Mouse (Mus musculus) lung, postnatal 4 days (tissue): ENCODE results near the gene Cdc14a.

ENCODE experiments used
- DNase-seq, 2 experiments: peaks; one replicate each; pipeline ENCODE4 v3.0.0; 2021

Gene Cdc14a

DNA sequence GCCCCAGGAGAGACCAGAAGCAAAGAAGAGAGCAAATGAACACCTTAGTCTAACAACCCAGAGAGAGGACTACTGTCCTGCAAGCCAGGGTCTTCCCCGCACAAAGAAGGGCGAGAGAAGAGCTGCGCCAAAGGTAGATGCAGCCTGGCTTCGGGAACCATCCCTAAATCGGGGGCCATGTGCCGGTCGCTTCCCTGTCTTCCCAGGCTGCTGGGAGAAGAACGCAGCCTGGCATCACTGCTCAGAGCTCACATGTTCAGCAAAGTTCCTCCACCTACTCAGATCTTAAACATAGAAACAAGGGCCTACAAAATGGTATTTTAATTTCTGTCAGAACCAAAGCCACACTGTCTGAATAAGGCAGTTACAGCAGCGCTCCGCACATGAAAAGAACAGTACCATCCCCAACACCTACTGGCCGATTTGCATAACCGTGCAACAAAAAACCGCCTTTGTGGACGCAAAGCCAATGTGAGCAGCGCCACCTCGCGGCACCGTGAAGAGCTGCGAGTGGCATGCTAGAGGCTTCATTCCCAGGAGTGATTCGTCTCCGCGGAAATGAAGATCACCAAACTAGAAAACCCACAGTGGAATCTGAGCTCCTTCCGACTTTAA lies 96.7 kb downstream of the Cdc14a start:
- peak; percentile 84 to 89 for DNase-seq

DNA sequence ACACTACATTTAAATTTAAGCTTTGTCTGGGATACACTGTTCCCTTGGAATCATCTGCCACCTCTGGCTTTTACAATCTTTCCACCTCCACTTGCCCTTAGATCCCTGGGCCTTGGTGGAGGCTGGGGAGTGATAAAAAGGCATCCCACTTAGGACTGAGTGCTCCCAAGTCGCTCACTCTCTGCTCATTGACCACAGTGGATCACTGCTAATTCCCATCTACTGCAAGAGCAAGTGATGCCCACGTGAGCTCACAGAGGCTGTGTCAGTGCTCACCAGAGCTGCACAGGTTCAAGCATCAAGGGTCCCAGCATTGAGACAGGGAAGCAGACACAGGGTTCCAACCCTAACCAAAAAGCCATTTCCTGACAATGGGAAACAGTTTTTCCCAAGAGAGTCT lies 98.3 kb downstream of the Cdc14a start:
- no peak for DNase-seq

DNA sequence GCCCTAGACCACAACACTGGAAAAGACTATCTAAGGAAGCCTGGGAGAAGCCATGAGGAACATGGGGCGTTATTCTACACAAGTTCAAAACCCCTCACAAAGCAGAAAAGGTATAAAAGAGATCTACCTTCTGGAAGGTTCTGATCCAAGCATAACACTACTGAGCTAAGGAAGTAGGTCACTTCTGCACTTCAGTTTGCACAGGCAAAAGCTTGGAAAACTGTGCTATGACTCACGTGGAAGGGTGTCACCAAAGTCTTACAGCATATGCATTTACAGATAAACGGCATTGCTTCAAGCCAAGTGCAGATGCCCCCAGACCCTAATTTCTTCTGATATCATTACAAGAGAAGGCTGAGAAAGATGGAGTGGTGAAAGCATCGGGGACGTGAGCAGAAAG lies 104.1 kb downstream of the Cdc14a start:
- DNase-seq = no peak

DNA sequence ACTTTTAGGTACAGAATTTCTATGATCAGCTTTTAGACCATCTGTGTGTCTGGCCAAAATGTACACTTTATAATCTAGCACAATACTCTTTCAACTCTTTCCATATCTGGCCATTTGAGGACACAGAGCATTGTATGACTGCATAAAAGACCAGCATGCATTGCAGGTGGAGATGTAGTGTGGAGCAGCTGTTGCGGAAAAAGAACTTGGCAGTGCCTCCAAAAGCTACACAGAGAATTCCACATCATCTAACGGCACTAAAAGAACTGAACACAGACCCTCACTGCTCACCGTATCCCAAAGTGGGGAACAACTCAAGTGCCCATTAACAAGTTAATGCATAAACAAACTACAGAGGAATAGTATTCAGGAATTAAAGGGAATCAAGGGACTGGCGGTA lies 112.0 kb downstream of the Cdc14a start:
- no peak for DNase-seq

DNA sequence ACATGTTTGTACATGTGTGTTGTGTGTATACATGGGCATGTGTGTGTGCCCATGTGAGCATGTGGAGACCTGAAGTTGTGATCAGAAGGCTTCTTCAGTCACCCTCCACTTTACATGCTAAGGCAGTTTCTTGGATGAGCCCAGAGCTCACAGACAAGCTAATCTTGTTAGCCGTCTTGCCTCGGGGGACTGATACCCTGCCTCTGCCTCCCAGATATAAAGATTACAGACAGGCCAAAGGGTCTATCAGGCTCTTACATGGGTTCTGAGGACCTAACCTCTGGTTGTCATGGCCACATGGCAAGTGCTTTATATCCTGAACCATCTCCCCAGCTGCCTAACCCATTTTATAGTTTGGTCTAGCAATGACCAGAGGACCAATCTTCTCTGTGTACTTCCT lies 112.7 kb downstream of the Cdc14a start:
- DNase-seq = no peak

DNA sequence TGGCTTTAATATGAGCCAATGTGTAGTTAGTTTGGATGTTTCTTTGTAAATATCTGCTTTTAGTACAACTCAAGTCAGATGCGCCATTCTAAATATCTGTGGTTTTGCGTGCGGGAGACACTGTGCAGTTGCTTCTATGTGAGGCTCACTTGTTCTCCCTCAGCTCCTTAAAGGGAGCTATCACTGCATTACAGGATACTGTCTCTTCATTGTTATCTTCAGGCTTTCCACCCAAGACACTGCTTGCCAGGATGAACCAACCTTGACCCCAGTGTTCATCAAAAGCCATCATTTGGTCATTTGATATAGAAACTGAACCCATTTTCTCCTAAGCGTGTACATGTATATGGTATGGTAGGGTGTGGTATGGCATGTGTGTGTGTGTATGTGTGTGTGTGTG lies 113.2 kb downstream of the Cdc14a start:
- DNase-seq = no peak

DNA sequence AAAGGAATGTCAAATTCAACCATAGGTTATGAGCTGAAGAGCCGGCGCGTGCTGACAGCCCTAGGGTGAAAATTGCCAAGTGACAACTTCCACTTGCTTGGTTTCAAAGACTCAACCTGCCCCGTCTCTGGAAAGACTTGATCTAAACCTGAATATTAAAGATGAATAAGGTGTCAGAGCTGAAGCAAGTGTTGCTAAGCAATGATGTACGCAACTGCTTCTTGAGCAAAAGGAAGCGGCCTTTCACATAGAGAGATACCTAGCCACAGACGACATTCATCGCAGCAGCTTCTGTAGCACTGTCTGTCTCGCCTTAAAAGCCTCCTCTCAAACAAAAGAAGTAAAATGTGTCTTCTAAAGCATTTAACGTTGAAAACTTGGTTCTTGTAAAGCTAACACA lies 113.8 kb downstream of the Cdc14a start:
- no peak for DNase-seq

DNA sequence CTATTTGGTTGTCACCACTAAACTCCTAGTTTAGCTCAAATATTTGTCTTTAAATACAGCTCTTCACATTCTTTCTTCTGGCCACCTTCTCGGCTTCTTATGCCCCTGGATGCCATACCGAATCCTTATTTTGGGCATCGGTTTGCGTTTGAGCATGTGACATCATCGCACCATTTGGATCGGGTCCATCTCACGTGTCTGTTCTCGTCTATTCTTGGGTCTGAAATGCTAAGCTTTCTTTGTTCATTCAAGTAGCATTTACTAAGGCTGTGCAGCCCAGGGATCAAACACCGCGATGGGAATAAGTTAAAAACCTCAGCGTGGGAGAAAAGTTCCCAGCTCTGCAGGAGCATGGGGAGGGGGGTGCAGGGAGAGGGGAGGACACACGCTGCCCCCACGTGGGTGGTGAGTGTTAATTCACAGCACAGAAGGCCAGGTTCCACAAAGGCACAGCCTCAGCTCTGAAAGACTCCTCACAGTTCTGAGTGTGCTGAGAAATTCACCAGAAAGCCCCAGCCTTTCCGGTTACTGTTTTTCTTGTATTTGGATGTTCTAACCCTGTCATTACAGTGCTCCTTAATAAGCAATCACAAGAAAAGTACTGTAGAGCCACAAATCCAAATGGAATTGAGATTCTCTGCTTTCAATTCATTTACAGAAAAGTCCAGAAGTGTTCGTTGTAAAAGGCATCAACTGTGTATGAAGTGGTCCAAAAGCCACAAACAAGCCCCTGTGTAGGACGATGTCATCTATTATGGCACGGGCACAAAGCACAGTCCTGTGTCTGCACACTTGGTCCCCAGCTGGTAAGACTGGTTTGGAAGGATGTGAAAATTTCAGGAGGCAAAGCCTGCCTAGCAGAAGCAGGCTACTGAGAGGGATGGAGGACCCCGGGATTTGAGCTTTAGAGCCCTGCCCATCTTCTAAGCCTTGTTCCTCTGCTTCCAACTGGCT lies 118.8 kb downstream of the Cdc14a start:
- no peak for DNase-seq

DNA sequence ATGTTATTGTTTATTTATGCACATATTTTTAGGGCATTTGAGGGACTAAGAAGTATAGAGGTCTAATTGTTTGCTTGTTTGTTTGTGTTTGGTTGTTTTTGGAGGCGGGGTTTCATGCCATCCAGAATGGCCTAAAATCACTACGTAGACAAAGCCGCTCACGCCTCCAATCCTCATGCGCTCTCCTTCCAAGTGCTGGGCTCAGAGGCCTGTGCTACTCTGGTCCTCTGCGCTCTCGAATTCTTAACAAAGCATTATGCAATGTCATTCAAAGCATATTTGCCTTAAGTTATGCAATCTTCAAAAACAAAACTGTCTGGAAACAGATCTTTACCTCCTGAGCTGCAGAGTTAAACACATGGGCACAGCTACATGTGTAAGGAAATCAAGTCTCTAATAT lies 121.3 kb downstream of the Cdc14a start:
- peak in 1 of 2 experiments; percentile 39 for DNase-seq

DNA sequence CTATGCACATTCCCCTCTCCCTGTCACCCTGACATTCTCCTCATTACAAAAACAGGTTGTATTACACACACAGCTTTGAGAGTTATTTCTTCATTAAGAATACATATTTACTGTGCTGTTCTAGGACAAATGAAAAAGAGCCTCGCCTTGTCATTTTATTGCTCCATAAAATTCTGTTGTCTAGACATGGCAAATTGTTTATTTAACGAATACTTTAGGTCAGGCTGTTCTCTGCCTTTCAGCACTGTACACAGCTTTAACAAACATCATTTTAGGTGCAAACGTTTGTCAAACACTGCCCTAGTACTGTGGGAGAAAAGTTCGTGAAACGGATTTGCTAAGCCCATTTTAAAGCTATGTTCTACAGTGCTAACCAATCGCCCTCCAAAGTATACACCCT lies 122.1 kb downstream of the Cdc14a start:
- DNase-seq = no peak

DNA sequence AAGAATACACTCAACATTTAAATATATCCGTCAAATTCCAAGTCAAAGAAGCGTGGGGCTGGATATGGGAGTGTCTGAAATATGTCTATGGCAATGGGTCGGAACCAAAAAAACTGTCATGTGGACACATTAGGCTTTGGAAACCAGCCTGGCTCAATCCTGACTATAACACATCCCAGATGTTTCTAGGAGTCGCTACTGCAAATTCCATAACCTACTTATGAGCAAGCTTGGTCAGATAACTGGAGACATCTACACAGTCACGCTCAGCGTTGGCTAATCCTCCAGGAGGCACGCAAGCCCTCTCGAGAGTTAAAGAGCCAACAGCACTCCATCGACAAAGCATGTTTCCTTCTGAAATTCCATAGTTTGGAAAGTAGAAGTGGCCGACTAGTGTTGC lies 125.1 kb downstream of the Cdc14a start:
- DNase-seq = peak; percentile 34 to 67

DNA sequence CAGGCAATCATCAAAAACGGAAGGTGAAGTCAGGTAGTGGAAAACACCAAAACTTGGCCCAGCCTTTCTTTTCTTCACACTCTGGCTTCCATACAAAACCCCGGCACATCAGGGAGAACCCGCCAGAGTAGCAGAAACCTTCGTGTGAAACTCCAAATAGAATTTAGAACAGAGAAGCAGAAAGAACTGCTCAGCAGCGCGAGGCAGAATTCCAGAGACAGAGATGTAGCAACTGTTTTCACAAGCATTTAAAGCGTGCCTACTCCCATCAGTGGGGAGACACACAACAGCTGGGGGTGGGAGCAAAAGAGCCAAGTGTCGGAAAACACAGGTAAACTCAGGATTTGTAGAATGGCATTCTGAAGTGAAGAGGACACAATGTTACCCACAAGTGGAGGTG lies 125.8 kb downstream of the Cdc14a start:
- DNase-seq = peak in 1 of 2 experiments; percentile 40

DNA sequence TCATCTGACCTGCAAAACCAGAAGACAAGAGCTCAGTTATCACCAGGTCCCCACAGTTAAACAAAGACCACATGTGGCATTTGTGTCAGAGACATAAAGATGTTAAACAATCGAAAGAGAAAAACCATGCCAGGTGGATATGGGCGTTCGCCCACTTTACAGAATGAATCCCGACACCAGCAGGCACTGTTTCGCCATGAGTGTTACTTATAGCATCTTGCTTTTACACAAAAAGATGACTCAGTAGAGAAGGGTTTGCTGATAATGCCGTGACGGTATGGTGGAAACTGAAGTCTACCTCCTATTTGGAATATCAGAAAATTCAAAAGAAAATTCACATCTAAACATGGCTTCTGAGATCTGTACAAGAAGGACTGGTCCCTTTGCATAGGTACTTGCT lies 126.7 kb downstream of the Cdc14a start:
- no peak for DNase-seq

DNA sequence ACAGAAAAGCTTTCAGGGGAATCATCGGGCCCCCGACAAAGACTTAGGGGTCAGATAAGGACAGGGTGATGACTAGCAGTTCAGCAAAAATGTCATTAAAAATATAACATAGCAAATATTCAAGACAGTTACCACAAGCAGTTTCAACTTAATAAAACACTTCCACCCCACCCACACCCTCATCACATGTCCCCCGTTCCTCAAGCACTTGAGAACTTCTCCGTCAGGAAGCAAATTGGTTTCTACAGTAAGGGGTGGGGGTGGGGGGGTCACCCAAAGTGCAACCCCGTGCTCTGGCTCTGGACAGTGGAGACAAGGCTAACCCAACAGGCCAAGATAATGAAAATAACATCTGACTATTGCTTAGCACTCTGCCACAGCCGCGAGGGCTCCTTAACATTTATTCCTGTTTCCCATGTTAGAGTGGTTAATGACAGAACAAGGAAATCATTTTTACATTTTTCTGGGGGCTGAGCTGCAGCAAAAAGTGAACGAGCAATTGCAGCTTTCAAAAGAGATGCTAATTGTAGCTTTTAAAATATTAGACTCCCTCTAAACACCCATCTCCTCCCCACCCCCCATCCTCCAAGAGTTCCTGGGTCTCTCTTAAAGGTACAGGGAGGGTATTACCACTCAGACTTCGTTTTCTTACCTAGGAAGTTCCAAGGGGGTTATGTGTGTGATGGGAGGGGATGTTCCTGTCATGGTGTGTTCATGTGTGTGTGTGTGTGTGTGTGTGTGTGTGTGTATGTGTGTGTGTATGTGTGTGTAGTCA lies 133.6 kb downstream of the Cdc14a start:
- DNase-seq = no peak

DNA sequence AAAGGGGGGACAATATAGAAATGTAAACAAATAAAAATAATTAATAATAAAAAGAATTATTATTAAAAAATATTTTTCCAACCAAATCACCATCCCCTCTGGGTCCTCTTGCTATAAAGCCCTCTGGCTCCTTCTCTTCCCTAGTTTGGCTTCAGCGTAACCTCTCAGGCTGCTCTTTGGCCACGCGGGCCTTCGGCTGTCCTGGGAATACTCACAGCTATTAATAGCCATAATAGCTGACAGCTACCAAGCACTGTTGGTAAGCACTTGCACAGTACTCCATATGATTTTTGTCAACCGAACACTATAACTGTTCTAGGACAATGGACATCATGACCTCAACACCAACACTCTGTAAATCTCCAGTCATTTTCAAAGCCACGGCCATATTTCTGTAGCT lies 135.0 kb downstream of the Cdc14a start:
- no peak for DNase-seq

DNA sequence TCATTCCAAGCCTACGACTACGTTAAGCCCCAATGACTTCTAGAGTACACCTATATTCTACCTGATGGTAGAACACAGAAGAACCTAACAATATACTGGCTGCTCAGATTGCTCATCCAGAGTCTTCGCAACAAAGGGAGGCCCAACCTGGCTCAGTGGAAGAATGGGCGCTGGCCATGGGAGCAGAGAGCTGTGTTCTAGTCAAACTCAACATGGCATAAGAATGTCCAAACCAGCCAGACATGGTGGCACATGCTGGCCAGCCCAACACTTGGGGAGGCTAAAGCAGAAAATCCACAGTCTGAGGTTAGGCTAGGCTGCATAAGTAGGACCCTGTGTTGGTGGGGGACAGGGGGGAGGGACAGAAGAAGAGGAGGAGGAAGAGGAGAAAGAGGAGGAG lies 139.1 kb downstream of the Cdc14a start:
- DNase-seq = no peak

DNA sequence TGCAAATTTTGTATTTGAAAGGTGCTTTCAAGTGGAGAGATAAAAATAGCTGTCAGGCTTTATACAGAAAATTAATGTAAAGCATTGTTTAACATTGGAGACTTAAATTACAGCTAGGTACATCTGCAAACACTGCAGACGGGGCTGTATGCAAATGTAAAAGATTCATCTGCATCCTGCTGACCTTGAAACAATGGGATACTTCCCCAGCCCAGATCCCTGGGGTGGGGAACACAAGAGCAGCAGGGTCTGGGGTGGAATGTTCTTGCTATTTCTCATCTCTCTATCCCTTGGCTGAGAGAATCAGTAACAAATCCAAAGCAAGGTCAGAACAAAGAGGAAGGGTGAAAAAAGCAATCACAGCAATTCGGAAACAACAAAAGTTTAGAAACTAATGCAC lies 139.8 kb downstream of the Cdc14a start:
- no peak for DNase-seq

DNA sequence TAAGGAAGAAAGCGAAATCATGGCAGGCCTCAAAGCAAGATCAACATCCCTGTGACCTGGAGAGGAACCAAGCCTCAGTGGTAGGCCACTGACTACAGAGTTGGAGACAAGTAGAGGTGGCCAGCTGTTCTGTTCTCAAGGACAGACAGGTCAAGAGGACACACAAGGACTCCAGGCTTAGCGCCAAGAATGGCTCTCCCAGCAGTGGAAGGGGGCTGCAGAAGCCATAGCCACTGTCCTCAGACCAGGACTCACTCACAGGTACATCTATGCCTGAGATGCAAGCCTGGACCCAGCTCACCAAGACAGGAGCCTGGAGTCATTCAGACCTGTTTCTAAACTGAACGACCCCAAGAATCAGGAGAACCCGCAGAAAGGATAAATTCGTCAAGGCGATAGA lies 142.2 kb downstream of the Cdc14a start:
- DNase-seq = no peak

DNA sequence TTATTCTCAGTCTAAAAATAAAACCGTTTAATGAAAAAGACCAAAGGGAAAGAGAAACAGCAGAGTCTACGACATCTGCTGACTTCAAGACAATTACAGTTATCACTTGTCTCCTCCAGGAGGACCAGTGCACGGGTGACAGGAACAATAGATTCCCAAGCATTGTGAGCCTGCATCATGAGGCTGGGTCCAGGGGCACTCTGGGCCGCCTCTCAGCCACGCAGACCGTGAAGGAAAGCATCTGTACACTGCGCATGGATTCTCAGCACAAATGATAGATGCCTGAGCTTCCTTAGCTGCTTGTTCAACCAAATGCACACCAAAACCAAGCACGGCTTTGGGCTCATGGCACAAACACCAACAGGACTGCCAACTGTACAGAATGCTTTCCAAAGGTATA lies 146.7 kb downstream of the Cdc14a start:
- no peak for DNase-seq

DNA sequence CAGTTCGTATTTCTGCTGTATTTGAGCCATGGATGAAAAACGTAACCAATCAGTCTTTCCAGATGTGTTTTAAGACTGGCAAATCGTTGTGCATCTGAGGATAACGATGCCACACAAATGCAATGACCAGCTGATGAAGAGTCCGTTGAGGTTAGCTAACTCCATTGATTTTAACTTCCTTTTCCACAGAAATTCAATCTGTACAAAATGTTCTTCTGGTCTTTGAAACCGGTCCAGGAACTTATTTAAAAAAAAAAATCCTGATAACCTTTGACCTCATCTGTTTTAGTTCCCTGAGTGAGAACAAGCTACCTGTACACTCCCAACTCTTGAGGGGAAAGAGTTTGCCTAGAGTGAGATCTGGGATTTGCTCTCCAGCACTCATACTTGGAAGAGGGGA lies 152.2 kb downstream of the Cdc14a start:
- no peak for DNase-seq

DNA sequence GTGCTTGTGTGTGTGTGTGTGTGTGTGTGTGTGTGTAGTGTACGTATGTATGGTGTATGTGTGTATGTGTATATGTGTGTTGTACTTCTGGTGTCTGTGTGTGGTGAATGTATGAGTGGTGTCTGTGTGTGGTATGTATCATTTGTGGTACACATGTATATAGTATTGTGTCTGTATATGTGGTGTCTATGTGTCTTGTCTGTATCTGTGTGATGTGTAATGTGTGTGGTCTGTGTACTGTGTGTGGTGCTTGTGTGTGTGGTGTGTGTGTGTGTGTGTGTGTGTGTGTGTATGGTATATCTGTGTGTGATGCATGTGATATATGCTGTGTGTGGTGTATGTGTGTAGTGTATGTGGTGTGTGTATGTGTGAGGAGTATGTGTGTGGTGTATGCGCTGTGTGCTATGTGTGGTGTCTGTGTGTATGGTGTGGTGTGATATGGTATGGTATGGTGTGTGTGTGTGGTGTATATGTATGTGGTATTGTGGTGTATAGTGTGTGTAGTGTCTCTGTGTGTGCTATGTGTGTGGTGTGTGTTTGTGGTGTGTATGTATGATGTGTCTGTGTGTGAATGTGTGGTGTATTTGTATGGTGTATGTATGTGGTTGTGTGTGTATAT lies 156.7 kb downstream of the Cdc14a start:
- DNase-seq = no peak

DNA sequence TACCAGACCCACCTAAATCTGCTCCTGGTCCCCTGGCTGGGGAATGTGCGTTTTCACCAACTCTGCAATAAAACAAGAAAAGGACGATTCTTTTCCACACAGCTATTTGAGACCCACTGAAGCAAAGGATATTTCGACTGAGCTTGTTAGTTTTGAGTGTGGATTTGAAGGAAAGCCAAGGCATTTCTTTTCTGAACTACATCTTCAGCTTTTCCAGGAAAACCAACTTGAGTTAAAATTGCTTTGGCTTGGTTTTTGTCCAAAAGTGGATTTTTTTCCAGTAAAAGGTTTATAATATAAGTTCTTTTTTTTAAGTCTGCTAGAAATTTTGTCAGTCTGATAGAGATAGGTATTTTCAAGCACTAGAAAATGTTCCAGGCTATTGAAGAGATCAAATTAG lies 157.5 kb downstream of the Cdc14a start:
- DNase-seq = no peak

DNA sequence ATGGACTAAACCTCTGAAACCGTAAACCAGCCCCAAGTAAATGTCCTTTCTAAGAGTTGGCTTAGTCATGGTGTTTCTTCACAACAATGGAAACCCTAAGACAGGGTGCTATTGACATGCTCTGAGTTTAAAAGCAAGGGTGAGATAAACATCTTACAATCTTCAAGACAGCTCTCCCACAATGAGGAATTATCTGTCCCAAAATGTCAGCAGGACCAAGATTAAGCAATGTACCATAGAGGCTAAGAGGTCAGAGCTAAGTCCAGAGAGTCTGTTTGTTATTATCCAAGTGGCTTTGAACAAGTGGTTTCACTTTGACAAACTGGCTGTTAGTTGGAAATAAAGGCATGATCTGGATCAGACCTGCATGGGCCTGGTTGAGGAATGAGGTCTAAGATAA lies 159.9 kb downstream of the Cdc14a start:
- DNase-seq = no peak
